Mouse (Mus musculus): Measurements from ENCODE around the gene 4930550L24Rik. TPM values are rescaled to one million over a fixed set of nuclear protein-coding genes. Genes with fewer than 3 reads are reported as not detected.

4930550L24Rik gene
- not detected in 2 replicates for polyA plus RNA-seq (2012; rRNA removed)

DNA sequence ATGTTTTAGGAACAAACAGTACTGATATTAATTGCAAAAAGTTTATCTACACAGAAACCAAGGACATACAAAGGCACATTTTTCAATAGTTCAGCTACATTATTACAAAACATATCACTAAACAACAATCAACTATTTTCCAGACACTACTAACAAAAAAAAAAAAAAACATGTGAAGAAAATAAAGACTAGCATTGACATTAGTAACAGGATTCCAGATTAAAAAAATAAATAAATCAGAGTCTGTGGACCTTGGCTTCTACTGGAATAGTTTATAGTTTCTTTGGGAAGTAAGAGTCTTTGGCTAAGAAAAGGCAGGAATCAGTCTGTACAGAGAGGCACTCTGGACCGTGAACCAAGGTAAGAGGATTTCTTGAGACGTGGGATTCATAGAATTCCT lies at the start of gene 4930550L24Rik:
TSS of gene 4930550L24Rik (plus strand) at position 301 of the 400 bp plus-strand sequence.
- Histone ChIP-seq H3K27ac (ENCODE audit: control insufficient read depth, insufficient read depth, low read length) (no peak within 1 kb of the TSS), H3K36me3 (ENCODE audit: control insufficient read depth, insufficient read depth, low read length) (no peaks in the 10 kb centered on the region), H3K4me1 (replicated peaks; ENCODE audit: control insufficient read depth, insufficient read depth, low read length) (no peaks in the 10 kb centered on the region), H3K4me3 (ENCODE audit: control insufficient read depth, insufficient read depth, low read length) (no peak within 1 kb of the TSS), H3K27me3 (ENCODE audit: control insufficient read depth, insufficient read depth, low read length) (no peaks in the 10 kb centered on the region)
- TF ChIP-seq POLR2A (IDR thresholded peaks at IDR 0.05; ENCODE audit: control insufficient read depth, extremely low read depth, insufficient read depth, low read length, poor library complexity) (no peak), CTCF (IDR thresholded peaks at IDR 0.05; ENCODE audit: borderline replicate concordance, control insufficient read depth, extremely low read depth, insufficient read depth, low read length, poor library complexity) (no peak)
- WGBS = 79% methylated on average over 2 of the region's 2 CpGs
- no peak for DNase-seq

DNA sequence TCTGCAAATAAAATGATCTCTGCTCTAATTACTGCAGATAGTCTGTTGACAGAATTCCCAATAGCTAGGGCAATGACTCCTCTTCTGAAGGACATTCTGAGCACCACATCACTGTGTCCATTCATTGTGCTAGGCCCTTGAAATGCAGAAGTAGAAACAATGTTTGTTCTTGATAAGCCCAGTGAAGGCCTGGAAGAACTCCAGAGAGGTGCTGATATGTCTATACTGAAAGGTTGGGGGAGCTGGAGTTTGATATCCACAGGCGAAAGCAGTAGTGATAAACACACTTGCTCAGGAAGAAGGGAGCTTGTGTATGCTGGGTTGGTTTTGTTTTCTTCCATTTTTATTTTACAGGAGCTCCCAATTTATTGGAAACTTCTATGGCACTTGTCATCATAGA lies 8.4 kb upstream of the 4930550L24Rik start:
- no peaks in the 10 kb centered on the region for H3K27me3 ChIP-seq (ENCODE audit: control insufficient read depth, insufficient read depth, low read length)
- H3K4me1 ChIP-seq (replicated peaks; ENCODE audit: control insufficient read depth, insufficient read depth, low read length) = no peaks in the 10 kb centered on the region
- H3K4me3 ChIP-seq (ENCODE audit: control insufficient read depth, insufficient read depth, low read length) = no peak overlapping the region
- TF ChIP-seq CTCF (IDR thresholded peaks at IDR 0.05; ENCODE audit: borderline replicate concordance, control insufficient read depth, extremely low read depth, insufficient read depth, low read length, poor library complexity) (no peak), POLR2A (IDR thresholded peaks at IDR 0.05; ENCODE audit: control insufficient read depth, extremely low read depth, insufficient read depth, low read length, poor library complexity) (no peak)
- H3K27ac ChIP-seq (ENCODE audit: control insufficient read depth, insufficient read depth, low read length) = no peak overlapping the region
- no peaks in the 10 kb centered on the region for H3K36me3 ChIP-seq (ENCODE audit: control insufficient read depth, insufficient read depth, low read length)
- WGBS = 93% methylated on average over 1 of the region's 1 CpGs
- DNase-seq = no peak

DNA sequence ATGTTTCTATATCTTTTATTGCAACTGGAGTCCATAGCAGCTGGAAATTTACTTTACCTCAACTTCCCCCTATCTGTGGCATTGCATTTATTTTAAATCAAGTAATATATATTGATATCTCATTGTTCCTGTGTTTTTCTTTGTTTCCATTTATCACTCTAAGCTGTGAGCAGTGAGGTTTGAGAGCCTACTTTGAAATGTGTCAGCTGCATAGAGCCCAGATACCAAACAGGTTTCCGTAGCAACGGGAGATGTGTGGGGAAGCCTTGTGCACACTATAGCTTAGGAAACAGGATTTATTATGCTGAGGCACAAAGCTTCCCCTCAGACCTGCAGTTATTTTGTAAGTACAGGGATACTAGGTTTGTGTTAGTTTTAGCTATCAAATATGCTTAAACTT lies 58.8 kb downstream of the 4930550L24Rik start:
- Histone ChIP-seq H3K27ac (ENCODE audit: control insufficient read depth, insufficient read depth, low read length) (no peak overlapping the region), H3K27me3 (ENCODE audit: control insufficient read depth, insufficient read depth, low read length) (no peaks in the 10 kb centered on the region), H3K36me3 (ENCODE audit: control insufficient read depth, insufficient read depth, low read length) (no peaks in the 10 kb centered on the region), H3K4me3 (ENCODE audit: control insufficient read depth, insufficient read depth, low read length) (no peak overlapping the region), H3K4me1 (replicated peaks; ENCODE audit: control insufficient read depth, insufficient read depth, low read length) (no peaks in the 10 kb centered on the region)
- no peak for DNase-seq
- TF ChIP-seq POLR2A (IDR thresholded peaks at IDR 0.05; ENCODE audit: control insufficient read depth, extremely low read depth, insufficient read depth, low read length, poor library complexity) (no peak), CTCF (IDR thresholded peaks at IDR 0.05; ENCODE audit: borderline replicate concordance, control insufficient read depth, extremely low read depth, insufficient read depth, low read length, poor library complexity) (no peak)
- WGBS = 96% methylated on average over 2 of the region's 2 CpGs

All from thymus, adult 2 months (tissue).